Mouse (Mus musculus) erythroblast, embryonic 14.5 days (primary cell): Measurements from ENCODE around the gene C330021F23Rik.

Experiments used
- GATA1 ChIP-seq: IDR thresholded peaks from 2 replicates; pipeline ENCODE4 v1.6.1; 2012; ENCODE audit warnings: low read length, inconsistent platforms, mixed read lengths
- TAL1 ChIP-seq: IDR thresholded peaks from 3 replicates; pipeline ENCODE4 v1.6.1; 2012; ENCODE audit warnings: low read length, inconsistent platforms, mixed read lengths

DNA sequence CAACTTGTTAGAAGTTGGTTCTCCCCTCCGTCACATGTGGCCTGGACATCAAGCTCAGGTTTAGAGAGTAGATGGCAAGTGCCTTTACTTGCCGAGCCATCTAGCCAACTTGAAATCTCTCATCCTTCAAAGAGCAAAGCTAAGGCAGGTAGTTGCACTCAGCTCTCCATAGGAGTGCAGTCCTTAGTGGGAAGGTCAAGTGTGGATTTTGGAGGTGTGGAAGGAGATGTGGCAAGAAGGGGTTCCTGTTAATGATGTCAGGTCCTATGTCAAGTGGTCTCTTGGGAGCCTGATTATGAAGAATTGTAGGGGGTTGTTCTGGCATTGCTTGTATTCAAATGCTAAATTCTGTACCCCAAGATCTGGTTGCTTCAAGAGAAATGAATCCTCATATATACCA, 26.7 kb downstream of the C330021F23Rik start:
- TF ChIP-seq TAL1 (no peak), GATA1 (no peak)
